In genomic region chr10:117392832-117393195, GRCm38 (mm10) we compare ENCODE assay signal across 8 mouse cellular contexts. TPM values are rescaled to one million over a fixed set of nuclear protein-coding genes. Genes with fewer than 3 reads are reported as not detected.
DNase-seq lines count a peak whose midpoint lies in the region; ATAC-seq and TF ChIP-seq lines count a peak whose summit lies in the region.

No protein-coding gene starts in this region.

- 10% methylated on average over 6 of the region's 6 CpGs for WGBS in embryonic facial prominence, embryonic 10.5 days
- 14% methylated on average over 5 of the region's 6 CpGs for WGBS in intestine, embryonic 16.5 days
- WGBS in midbrain, embryonic 13.5 days: 7% methylated on average over 6 of the region's 6 CpGs

- H3K4me1 ChIP-seq in embryonic facial prominence, embryonic 10.5 days: peaks cover 23% of the 10 kb centered on the region
- no peaks in the 10 kb centered on the region; the same call in 1 of the 2 replicates for H3K4me1 ChIP-seq in intestine, embryonic 16.5 days (ENCODE audit: control insufficient read depth, insufficient read depth, low read length)
- H3K4me1 ChIP-seq in midbrain, embryonic 13.5 days (replicated peaks): peaks cover 7% of the 10 kb centered on the region

- ATAC-seq in intestine, embryonic 16.5 days: peak; percentile 30
- no peak for ATAC-seq in midbrain, embryonic 13.5 days

- peaks cover 17% of the 10 kb centered on the region for H3K27me3 ChIP-seq in embryonic facial prominence, embryonic 10.5 days (replicated peaks; ENCODE audit: low read depth, poor library complexity, severe bottlenecking)
- no peaks in the 10 kb centered on the region for H3K27me3 ChIP-seq in intestine, embryonic 16.5 days (replicated peaks; ENCODE audit: control insufficient read depth, insufficient read depth, low read length)
- peaks cover 3% of the 10 kb centered on the region; the same call in 1 of the 2 replicates for H3K27me3 ChIP-seq in midbrain, embryonic 13.5 days

- H3K36me3 ChIP-seq in embryonic facial prominence, embryonic 10.5 days (replicated peaks): no peaks in the 10 kb centered on the region
- no peaks in the 10 kb centered on the region for H3K36me3 ChIP-seq in intestine, embryonic 16.5 days (ENCODE audit: control insufficient read depth, insufficient read depth, low read length)
- no peaks in the 10 kb centered on the region for H3K36me3 ChIP-seq in midbrain, embryonic 13.5 days

- no peak for DNase-seq in gastrocnemius, adult 2 months
- no peak for DNase-seq in gastrocnemius, postnatal 10 days
- no peak for DNase-seq in embryonic facial prominence, embryonic 10.5 days (ENCODE audit: low spot score)
- no peak for DNase-seq in retina, postnatal 1 day
- DNase-seq in right cerebral cortex, adult 18-20 months: no peak
- DNase-seq in frontal cortex, postnatal 14 days (ENCODE audit: low spot score in 2 of 2): no peak

- no peaks in the 10 kb centered on the region for H3K9me3 ChIP-seq in embryonic facial prominence, embryonic 10.5 days
- H3K9me3 ChIP-seq in intestine, embryonic 16.5 days (ENCODE audit: control insufficient read depth, low read length): no peaks in the 10 kb centered on the region
- no peaks in the 10 kb centered on the region for H3K9me3 ChIP-seq in midbrain, embryonic 13.5 days

- intact Hi-C loops in gastrocnemius, adult 2 months (cut with DNase I): no loop called here

- H3K4me2 ChIP-seq in intestine, embryonic 16.5 days (ENCODE audit: low read depth, low read length): peak overlapping the region; percentile 75
- peak overlapping the region; percentile 54 for H3K4me2 ChIP-seq in midbrain, embryonic 13.5 days (replicated peaks)

- H3K27ac ChIP-seq in gastrocnemius, adult 2 months: peak overlapping the region; percentile 62; the same call in 1 of the 2 replicates
- H3K27ac ChIP-seq in embryonic facial prominence, embryonic 10.5 days (replicated peaks): 0 out of 2 replicates have a peak overlapping the region, but pooled peaks have one; percentile 65
- H3K27ac ChIP-seq in intestine, embryonic 16.5 days (ENCODE audit: low read length): no peak overlapping the region
- no peak overlapping the region for H3K27ac ChIP-seq in midbrain, embryonic 13.5 days

- 0 out of 2 replicates have a peak overlapping the region, but pooled peaks have one; percentile 68 for H3K9ac ChIP-seq in intestine, embryonic 16.5 days (ENCODE audit: low read depth, low read length)
- no peak overlapping the region for H3K9ac ChIP-seq in midbrain, embryonic 13.5 days (replicated peaks)

- peak overlapping the region; percentile 76 for H3K4me3 ChIP-seq in gastrocnemius, adult 2 months
- peak overlapping the region; percentile 61 for H3K4me3 ChIP-seq in embryonic facial prominence, embryonic 10.5 days
- peak overlapping the region; percentile 45 for H3K4me3 ChIP-seq in intestine, embryonic 16.5 days (ENCODE audit: low read length)
- no peak overlapping the region; the same call in 1 of the 2 replicates for H3K4me3 ChIP-seq in midbrain, embryonic 13.5 days (replicated peaks)

- TF ChIP-seq CTCF in gastrocnemius, adult 2 months (IDR thresholded peaks at IDR 0.05): no peak

RNA-seq across cellular contexts. Expression of gene Cpsf6, which starts 13.0 kb away (rescaled TPM):
- total RNA-seq in gastrocnemius, adult 2 months (2021): 10 to 100 TPM; 21.8 to 26.0 TPM
- total RNA-seq in gastrocnemius, postnatal 10 days (2021): 10 to 100 TPM; 40.1 to 46.3 TPM
- 223 and 230 TPM in 2 replicates for polyA plus RNA-seq in embryonic facial prominence, embryonic 10.5 days (2016; fragmentation: Nextera tagmentation; extraction: Ambion mirVana)
- 105 and 110 TPM in 2 replicates for polyA plus RNA-seq in intestine, embryonic 16.5 days (2015; fragmentation: Nextera tagmentation; extraction: Ambion mirVana)
- 203 and 210 TPM in 2 replicates for polyA plus RNA-seq in midbrain, embryonic 13.5 days (2015; fragmentation: Nextera tagmentation; extraction: Ambion mirVana)

Comparison
In these comparisons a context has a peak if more than half of its experiments do, and no peak if none do; other contexts are left out.
1. H3K27ac ChIP-seq: peak in gastrocnemius, adult 2 months (single experiment) and embryonic facial prominence, embryonic 10.5 days (single experiment); none in intestine, embryonic 16.5 days (single experiment) and midbrain, embryonic 13.5 days (single experiment).